Mouse (Mus musculus) intestine, embryonic 15.5 days (tissue): ENCODE data around the gene Gfm2. TPM values are rescaled to one million over a fixed set of nuclear protein-coding genes. Genes with fewer than 3 reads are reported as not detected.

Experiments
- ATAC-seq: fragments of 200-750 bp; cut with Nextera tagmentation; 2 replicates; pipeline ENCODE4 v1.8.0; 2017; ENCODE audit warnings: moderate TSS enrichment, moderate library complexity
- H3K27ac ChIP-seq: fragments of 300-500 bp; sonication (generic); 2 replicates; pipeline ENCODE4 v1.5.1; 2015; ENCODE audit warnings: mild to moderate bottlenecking, inconsistent platforms
- H3K27me3 ChIP-seq: fragments of 300-500 bp; sonication (generic); replicated peaks from 2 replicates; pipeline ENCODE4 v1.6.1; 2015; ENCODE audit warnings: inconsistent platforms
- H3K36me3 ChIP-seq: fragments of 300-500 bp; sonication (generic); 2 replicates; pipeline ENCODE4 v1.6.1; 2015; ENCODE audit warnings: inconsistent platforms
- H3K4me1 ChIP-seq: fragments of 300-500 bp; sonication (generic); replicated peaks from 2 replicates; pipeline ENCODE4 v1.6.1; 2015; ENCODE audit warnings: inconsistent platforms
- H3K4me2 ChIP-seq: fragments of 300-500 bp; sonication (generic); replicated peaks from 2 replicates; pipeline ENCODE4 v1.6.1; 2015; ENCODE audit warnings: mild to moderate bottlenecking, inconsistent platforms
- H3K4me3 ChIP-seq: fragments of 300-500 bp; sonication (generic); replicated peaks from 2 replicates; pipeline ENCODE4 v1.5.1; 2015; ENCODE audit warnings: inconsistent platforms
- H3K9ac ChIP-seq: fragments of 300-500 bp; sonication (generic); 2 replicates; pipeline ENCODE4 v1.6.1; 2015; ENCODE audit warnings: inconsistent platforms
- H3K9me3 ChIP-seq: fragments of 300-500 bp; sonication (generic); 2 replicates; pipeline ENCODE4 v1.6.1; 2016; ENCODE audit warnings: inconsistent platforms
- WGBS: fragments of 180-500 bp; shearing (Covaris S2); methylation state at CpG from one replicate; pipeline ENCODE4 v1.1.7; 2015; 5-methylcytosine and 5-hydroxymethylcytosine counted together
- polyA plus RNA-seq: library from polyadenylated mRNA; unstranded; fragments of >200 nt; fragmentation: Nextera tagmentation; extraction: Ambion mirVana; gene quantifications from 2 replicates; pipeline ENCODE4 v1.2.1, GENCODE M21; 2015

Gene Gfm2
- polyA plus RNA-seq, 1 experiment from 2014 or later: 35.7 TPM

- H3K4me1 ChIP-seq: no peaks in the 10 kb centered on the region
- H3K9me3 ChIP-seq: no peaks in the 10 kb centered on the region
- H3K27ac ChIP-seq: no peak overlapping the region
- no peak overlapping the region for H3K9ac ChIP-seq
- no peak overlapping the region for H3K4me3 ChIP-seq
- no peak overlapping the region for H3K4me2 ChIP-seq
- peaks cover 31% of the 10 kb centered on the region; the same call in 1 of the 2 replicates for H3K36me3 ChIP-seq
- no peaks in the 10 kb centered on the region for H3K27me3 ChIP-seq
- ATAC-seq: no peak
- 61% methylated on average over 4 of the region's 4 CpGs for WGBS
These were observed 8.1 kb downstream of the Gfm2 start for GRCm38 (mm10) chr13:97145834-97146233.

GRCm38 (mm10) chr13:97175520-97176264 lies 38.0 kb downstream of the Gfm2 start:
- Histone ChIP-seq H3K9ac (no peak overlapping the region), H3K4me3 (no peak overlapping the region), H3K4me2 (no peak overlapping the region), H3K27me3 (no peaks in the 10 kb centered on the region), H3K4me1 (no peaks in the 10 kb centered on the region), H3K9me3 (no peaks in the 10 kb centered on the region), H3K27ac (peak overlapping the region; percentile 66), H3K36me3 (peaks cover 44% of the 10 kb centered on the region)
- ATAC-seq: peak; percentile 94
- WGBS: 67% methylated on average over 10 of the region's 10 CpGs

DNA sequence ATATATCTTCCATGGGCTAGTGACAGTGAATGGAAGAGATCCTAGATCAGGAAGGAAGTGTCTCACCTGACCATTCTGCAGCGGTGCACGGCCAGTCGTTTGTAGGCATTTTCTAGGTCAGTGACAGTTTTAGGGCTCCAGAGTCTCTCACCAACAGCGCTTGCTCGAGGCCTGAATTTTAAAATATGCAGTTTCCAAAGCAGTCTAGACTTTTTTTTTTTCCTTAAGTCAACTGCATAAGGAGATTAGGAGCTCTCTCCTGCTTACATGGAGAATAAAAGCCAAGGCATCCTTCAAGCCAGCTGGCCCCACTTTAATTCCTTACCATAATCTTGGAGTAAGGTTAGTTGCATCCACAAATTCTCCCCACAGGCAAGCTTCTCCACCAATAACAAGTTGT lies 39.0 kb downstream of the Gfm2 start:
- Histone ChIP-seq H3K4me1 (no peaks in the 10 kb centered on the region), H3K9ac (no peak overlapping the region), H3K9me3 (no peaks in the 10 kb centered on the region), H3K4me3 (no peak overlapping the region), H3K27ac (peak overlapping the region; percentile 28; the same call in 1 of the 2 replicates), H3K4me2 (no peak overlapping the region), H3K36me3 (peaks cover 44% of the 10 kb centered on the region), H3K27me3 (no peaks in the 10 kb centered on the region)
- 85% methylated on average over 5 of the region's 5 CpGs for WGBS
- no peak for ATAC-seq

- 84% methylated on average over 7 of the region's 7 CpGs for WGBS
- Histone ChIP-seq H3K9ac (no peak overlapping the region), H3K4me2 (no peak overlapping the region), H3K27me3 (no peaks in the 10 kb centered on the region), H3K36me3 (peaks cover 35% of the 10 kb centered on the region), H3K27ac (no peak overlapping the region), H3K9me3 (no peaks in the 10 kb centered on the region), H3K4me1 (0 out of 2 replicates have a peak, but pooled peaks cover 2% of the 10 kb centered on the region), H3K4me3 (no peak overlapping the region)
- ATAC-seq: no peak
These were observed 41.2 kb downstream of the Gfm2 start for GRCm38 (mm10) chr13:97178943-97179342.

GRCm38 (mm10) chr13:97180113-97180828 lies 42.5 kb downstream of the Gfm2 start:
- no peak overlapping the region for H3K4me2 ChIP-seq
- peaks cover 7% of the 10 kb centered on the region for H3K4me1 ChIP-seq
- no peak for ATAC-seq
- H3K36me3 ChIP-seq: peaks cover 28% of the 10 kb centered on the region
- 83% methylated on average over 6 of the region's 6 CpGs for WGBS
- no peak overlapping the region for H3K9ac ChIP-seq
- no peaks in the 10 kb centered on the region for H3K9me3 ChIP-seq
- H3K27ac ChIP-seq: 0 out of 2 replicates have a peak overlapping the region, but pooled peaks have one; percentile 1
- H3K27me3 ChIP-seq: no peaks in the 10 kb centered on the region
- H3K4me3 ChIP-seq: no peak overlapping the region

DNA sequence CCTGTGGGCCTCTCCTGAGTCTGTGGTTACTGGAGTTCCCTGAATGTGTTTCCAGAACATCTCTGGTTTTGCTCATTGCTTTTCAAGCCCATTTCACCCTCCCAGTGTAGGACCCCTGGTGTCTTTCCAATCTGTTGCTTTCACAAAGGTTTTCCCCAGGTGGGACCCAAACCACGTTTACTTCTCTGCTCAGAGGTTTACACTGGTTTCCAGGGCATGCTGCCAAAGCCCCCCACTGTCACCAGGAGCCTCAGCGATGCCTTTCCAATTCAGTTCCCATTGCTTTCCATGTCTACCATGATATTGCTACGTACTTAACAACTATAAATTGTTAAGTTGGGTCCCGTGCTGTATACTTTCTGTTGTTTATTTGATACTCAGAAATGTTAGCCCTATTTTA lies 45.1 kb downstream of the Gfm2 start:
- H3K27ac ChIP-seq: no peak overlapping the region
- H3K9me3 ChIP-seq: no peaks in the 10 kb centered on the region
- peaks cover 20% of the 10 kb centered on the region; the same call in 1 of the 2 replicates for H3K36me3 ChIP-seq
- WGBS: 72% methylated on average over 4 of the region's 4 CpGs
- no peaks in the 10 kb centered on the region for H3K27me3 ChIP-seq
- no peak overlapping the region for H3K4me3 ChIP-seq
- ATAC-seq: no peak
- no peak overlapping the region for H3K4me2 ChIP-seq
- peaks cover 7% of the 10 kb centered on the region for H3K4me1 ChIP-seq
- no peak overlapping the region for H3K9ac ChIP-seq

GRCm38 (mm10) chr13:97184168-97184567 lies 46.4 kb downstream of the Gfm2 start:
- Histone ChIP-seq H3K36me3 (peaks cover 12% of the 10 kb centered on the region; the same call in 1 of the 2 replicates), H3K4me3 (no peak overlapping the region), H3K27ac (0 out of 2 replicates have a peak overlapping the region, but pooled peaks have one; percentile 62), H3K9me3 (no peaks in the 10 kb centered on the region), H3K27me3 (no peaks in the 10 kb centered on the region), H3K4me2 (no peak overlapping the region), H3K4me1 (peaks cover 7% of the 10 kb centered on the region), H3K9ac (no peak overlapping the region)
- peak; percentile 79 for ATAC-seq
- 56% methylated on average over 2 of the region's 2 CpGs for WGBS

- Histone ChIP-seq H3K9ac (no peak overlapping the region), H3K36me3 (peaks cover 9% of the 10 kb centered on the region; the same call in 1 of the 2 replicates), H3K27ac (peak overlapping the region; percentile 62), H3K4me2 (no peak overlapping the region), H3K4me1 (peaks cover 7% of the 10 kb centered on the region), H3K27me3 (no peaks in the 10 kb centered on the region), H3K9me3 (no peaks in the 10 kb centered on the region), H3K4me3 (no peak overlapping the region)
- ATAC-seq: peak; percentile 43
- 29% methylated on average over 5 of the region's 5 CpGs for WGBS
These were observed 46.9 kb downstream of the Gfm2 start for GRCm38 (mm10) chr13:97184656-97185055.

DNA sequence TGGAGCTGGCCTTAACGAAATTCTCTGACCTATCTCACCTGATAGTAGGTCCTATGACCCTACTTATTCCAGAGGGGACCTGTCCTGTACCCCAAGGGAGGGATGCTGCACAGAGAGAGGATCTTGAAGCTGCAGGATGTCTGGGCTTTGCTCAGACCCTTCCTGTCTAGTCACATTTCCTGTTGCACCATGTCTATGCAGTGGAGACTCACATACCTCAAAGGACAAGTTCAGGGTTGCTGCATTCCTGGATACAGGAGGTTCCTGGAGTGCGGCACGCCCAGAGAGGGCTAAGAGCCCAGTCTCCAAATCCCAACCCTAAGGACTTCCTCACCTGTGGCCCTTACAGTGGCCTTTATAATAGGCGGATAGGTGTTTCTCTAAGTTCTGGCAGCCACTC lies 48.6 kb downstream of the Gfm2 start:
- Histone ChIP-seq H3K27me3 (no peaks in the 10 kb centered on the region), H3K9ac (no peak overlapping the region), H3K4me2 (no peak overlapping the region), H3K9me3 (no peaks in the 10 kb centered on the region), H3K4me3 (no peak overlapping the region), H3K4me1 (peaks cover 7% of the 10 kb centered on the region), H3K27ac (no peak overlapping the region), H3K36me3 (no peaks in the 10 kb centered on the region)
- ATAC-seq: no peak
- 81% methylated on average over 4 of the region's 4 CpGs for WGBS

DNA sequence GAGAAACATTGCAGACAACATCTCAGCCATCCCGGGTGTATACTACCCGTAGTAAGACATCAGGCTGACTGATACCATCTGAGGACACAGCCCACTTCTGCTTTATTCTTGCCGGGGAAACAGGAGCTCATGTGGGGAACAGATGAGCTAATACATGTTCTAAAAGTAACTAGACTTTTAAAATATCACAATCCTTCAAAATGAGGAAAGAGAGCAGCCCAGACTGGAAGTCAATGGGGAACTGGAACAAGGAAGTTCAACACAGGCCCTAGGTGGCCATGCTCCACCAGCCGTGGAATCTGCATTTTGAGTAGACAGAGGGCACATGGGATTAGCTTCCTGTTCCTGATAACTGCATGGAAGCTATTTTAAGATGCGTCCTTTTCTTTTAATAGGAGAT lies 50.0 kb downstream of the Gfm2 start:
- H3K4me3 ChIP-seq: no peak overlapping the region
- no peak overlapping the region for H3K9ac ChIP-seq
- no peak for ATAC-seq
- peaks cover 7% of the 10 kb centered on the region for H3K4me1 ChIP-seq
- no peak overlapping the region for H3K27ac ChIP-seq
- 83% methylated on average over 5 of the region's 5 CpGs for WGBS
- no peaks in the 10 kb centered on the region for H3K27me3 ChIP-seq
- no peaks in the 10 kb centered on the region for H3K36me3 ChIP-seq
- H3K9me3 ChIP-seq: no peaks in the 10 kb centered on the region
- H3K4me2 ChIP-seq: no peak overlapping the region

GRCm38 (mm10) chr13:97192649-97193048 lies 54.9 kb downstream of the Gfm2 start:
- WGBS: 92% methylated on average over 11 of the region's 11 CpGs
- H3K4me3 ChIP-seq: no peak overlapping the region
- no peak overlapping the region for H3K4me2 ChIP-seq
- H3K27me3 ChIP-seq: no peaks in the 10 kb centered on the region
- no peaks in the 10 kb centered on the region for H3K9me3 ChIP-seq
- H3K4me1 ChIP-seq: no peaks in the 10 kb centered on the region
- H3K36me3 ChIP-seq: no peaks in the 10 kb centered on the region
- ATAC-seq: no peak
- H3K27ac ChIP-seq: no peak overlapping the region
- no peak overlapping the region for H3K9ac ChIP-seq

- Histone ChIP-seq H3K4me2 (no peak overlapping the region), H3K27ac (no peak overlapping the region), H3K36me3 (no peaks in the 10 kb centered on the region), H3K4me3 (no peak overlapping the region), H3K9me3 (no peaks in the 10 kb centered on the region), H3K4me1 (no peaks in the 10 kb centered on the region), H3K9ac (no peak overlapping the region), H3K27me3 (no peaks in the 10 kb centered on the region)
- WGBS: 56% methylated on average over 7 of the region's 7 CpGs
- ATAC-seq: no peak
These were observed 55.7 kb downstream of the Gfm2 start for GRCm38 (mm10) chr13:97193420-97193819.
